Mouse (Mus musculus) left cerebral cortex, postnatal 36 days (tissue): ENCODE measurements around the gene Sptbn1. TPM values are rescaled to one million over a fixed set of nuclear protein-coding genes. Genes with fewer than 3 reads are reported as not detected.
A peak's percentile ranks its signal among the peaks of the same experiment; 100 is the strongest.

ENCODE experiments used
- DNase-seq, 2 experiments: peaks; one replicate each; pipeline ENCODE4 v3.0.0; 2021 to 2022; ENCODE audit warnings: low spot score in 2 of 2, mixed read lengths in 1 of 2
- intact Hi-C: fragments of 180-260 bp; cut with DNase I; formaldehyde crosslinking; loops from one replicate; pipeline ENCODE4 v1.15.1; 2025
- total RNA-seq, 2 experiments: library from RNA; stranded (reverse); gene quantifications; 2 replicates each; pipeline ENCODE4 v1.2.3; 2021

Sptbn1 gene
- total RNA-seq, 2 experiments from 2014 or later, result 587 to 631 TPM

- DNase-seq, result no peak
- intact Hi-C loops, result no loop called here
Measured at GRCm38 (mm10) chr11:30184527-30184926, 83.4 kb downstream of the Sptbn1 start.

GRCm38 (mm10) chr11:30182716-30183411 lies 85.1 kb downstream of the Sptbn1 start:
- no peak for DNase-seq
- intact Hi-C loops, result no loop called here

- intact Hi-C loops, result no loop called here
Measured at GRCm38 (mm10) chr11:30178193-30178592, 89.8 kb downstream of the Sptbn1 start.

GRCm38 (mm10) chr11:30177145-30177840 lies 90.7 kb downstream of the Sptbn1 start:
- no peak for DNase-seq
- intact Hi-C loops, result no loop called here

More at GRCm38 (mm10) chr11:30178193-30178592, 89.8 kb downstream of the Sptbn1 start:
- no peak for DNase-seq

GRCm38 (mm10) chr11:30176111-30176510 lies 91.9 kb downstream of the Sptbn1 start:
- intact Hi-C loops, result no loop called here
- DNase-seq, result no peak

- no peak for DNase-seq
- intact Hi-C loops, result no loop called here
Measured at GRCm38 (mm10) chr11:30175623-30176022, 92.4 kb downstream of the Sptbn1 start.

GRCm38 (mm10) chr11:30171586-30172178 lies 96.3 kb downstream of the Sptbn1 start:
- intact Hi-C loops, result no loop called here
- no peak for DNase-seq

- intact Hi-C loops, result no loop called here
- DNase-seq, result no peak
Measured at GRCm38 (mm10) chr11:30171184-30171583, 96.8 kb downstream of the Sptbn1 start.

- no peak for DNase-seq
- intact Hi-C loops, result no loop called here
Measured at GRCm38 (mm10) chr11:30166551-30166922, 101.4 kb downstream of the Sptbn1 start.

GRCm38 (mm10) chr11:30165861-30166550 lies 102.0 kb downstream of the Sptbn1 start:
- no peak for DNase-seq

GRCm38 (mm10) chr11:30164515-30165214 lies 103.3 kb downstream of the Sptbn1 start:
- no peak for DNase-seq
- intact Hi-C loops, result no loop called here

More at GRCm38 (mm10) chr11:30165861-30166550, 102.0 kb downstream of the Sptbn1 start:
- intact Hi-C loops, result no loop called here

- intact Hi-C loops, result no loop called here
- DNase-seq, result no peak
Measured at GRCm38 (mm10) chr11:30163870-30164269, 104.1 kb downstream of the Sptbn1 start.

- intact Hi-C loops, result no loop called here
- no peak for DNase-seq
Measured at GRCm38 (mm10) chr11:30163081-30163480, 104.9 kb downstream of the Sptbn1 start.

- no peak for DNase-seq
- intact Hi-C loops, result no loop called here
Measured at GRCm38 (mm10) chr11:30161744-30162143, 106.2 kb downstream of the Sptbn1 start.

GRCm38 (mm10) chr11:30161173-30161650 lies 106.8 kb downstream of the Sptbn1 start:
- intact Hi-C loops, result no loop called here
- DNase-seq, result peak; percentile 51 to 59

- intact Hi-C loops, result no loop called here
Measured at GRCm38 (mm10) chr11:30160625-30161172, 107.3 kb downstream of the Sptbn1 start.

GRCm38 (mm10) chr11:30159545-30160255 lies 108.3 kb downstream of the Sptbn1 start:
- DNase-seq, result no peak
- intact Hi-C loops, result loop anchor here (5.0 kb wide), 1 partner anchor 43 kb away; no protein-coding TSS in a partner anchor

More at GRCm38 (mm10) chr11:30160625-30161172, 107.3 kb downstream of the Sptbn1 start:
- no peak for DNase-seq

- DNase-seq, result no peak
- intact Hi-C loops, result loop anchor here (5.0 kb wide), 1 partner anchor 44 kb away; no protein-coding TSS in a partner anchor
Measured at GRCm38 (mm10) chr11:30158028-30158700, 109.8 kb downstream of the Sptbn1 start.
